Mouse (Mus musculus) kidney, adult 18-20 months (tissue): ENCODE data around the gene Kazn.

Source experiments
- DNase-seq: peaks from one replicate; pipeline ENCODE4 v3.0.0; 2021

Kazn gene

DNA sequence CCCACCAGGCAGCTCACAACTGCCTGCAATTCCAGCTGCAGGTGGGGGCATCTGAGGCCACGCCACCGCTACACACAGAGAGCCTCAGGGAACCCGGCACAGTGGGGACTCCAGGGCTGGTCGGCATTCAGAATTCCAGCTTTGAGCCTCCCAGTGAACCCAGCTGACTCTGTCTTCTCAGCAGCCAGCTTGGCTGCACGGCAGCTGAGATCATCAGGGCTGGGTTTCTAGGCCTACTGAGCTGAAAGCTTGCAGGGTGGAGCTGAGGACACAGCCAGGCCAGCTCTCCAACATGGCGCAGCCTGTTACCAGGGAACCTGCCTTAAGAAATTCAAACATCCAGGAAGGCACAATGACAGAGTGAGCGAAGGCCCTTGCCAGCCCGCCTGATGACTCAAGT is 79.2 kb downstream of the Kazn start:
- no peak for DNase-seq

DNA sequence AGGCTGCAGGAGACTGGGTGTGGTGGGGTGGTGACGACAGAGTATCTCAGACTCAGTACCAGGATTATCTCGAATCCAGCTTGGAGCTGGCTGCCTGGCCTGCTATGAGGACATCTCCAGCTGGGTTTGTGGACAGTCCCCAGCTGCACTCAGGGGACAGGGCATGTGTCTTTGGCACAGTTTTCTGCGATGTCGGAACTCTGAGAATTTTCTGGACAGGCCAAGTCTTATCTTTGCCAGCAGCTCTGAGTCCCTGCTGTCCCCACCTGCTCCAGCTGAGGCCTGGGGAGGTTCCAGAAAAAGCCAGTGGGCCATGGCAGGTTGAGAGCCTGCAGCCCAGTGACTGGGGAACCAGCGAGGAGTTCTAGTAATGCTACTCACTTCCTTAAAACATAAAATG is 82.7 kb downstream of the Kazn start:
- DNase-seq: no peak

DNA sequence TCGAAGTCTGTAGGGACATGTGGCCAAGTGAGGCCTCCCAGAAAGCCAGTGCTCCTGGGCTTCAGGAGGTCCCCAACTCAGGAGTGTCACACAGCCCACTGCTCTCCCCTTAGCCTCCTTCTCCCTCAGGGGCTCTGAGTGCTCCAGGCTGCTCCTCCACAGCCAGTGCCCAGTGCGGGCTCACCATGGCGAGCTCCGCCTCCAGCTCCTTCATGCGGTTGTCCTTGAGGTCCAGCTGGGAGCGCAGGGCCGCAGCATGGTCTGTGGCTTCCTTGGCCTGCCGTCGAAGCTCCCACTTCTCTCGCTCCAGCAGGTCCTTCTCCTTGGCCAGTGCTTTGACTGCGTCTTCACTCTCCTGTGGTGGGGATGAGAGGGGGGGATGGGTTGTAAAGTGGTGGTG is 85.0 kb downstream of the Kazn start:
- no peak for DNase-seq

DNA sequence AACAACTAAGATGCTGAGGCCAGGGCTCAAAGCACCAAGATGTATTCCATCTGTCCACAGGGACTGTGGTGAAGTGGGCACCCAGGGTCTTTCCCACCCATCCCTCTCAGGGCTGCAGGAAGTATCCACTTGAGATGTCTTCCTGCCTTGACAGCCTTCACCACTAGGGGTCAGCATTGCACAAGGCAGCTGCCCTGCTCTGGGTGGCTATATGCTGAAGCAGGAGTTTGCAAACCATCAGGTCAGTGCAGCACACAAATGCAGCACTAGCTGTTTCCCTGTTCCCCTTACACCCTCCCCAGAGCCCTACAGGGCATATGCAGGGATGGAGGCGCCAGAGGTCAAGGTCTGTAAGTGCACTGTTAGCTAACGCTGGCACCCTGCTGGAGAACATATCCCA is 85.7 kb downstream of the Kazn start:
- DNase-seq: peak; percentile 87

DNA sequence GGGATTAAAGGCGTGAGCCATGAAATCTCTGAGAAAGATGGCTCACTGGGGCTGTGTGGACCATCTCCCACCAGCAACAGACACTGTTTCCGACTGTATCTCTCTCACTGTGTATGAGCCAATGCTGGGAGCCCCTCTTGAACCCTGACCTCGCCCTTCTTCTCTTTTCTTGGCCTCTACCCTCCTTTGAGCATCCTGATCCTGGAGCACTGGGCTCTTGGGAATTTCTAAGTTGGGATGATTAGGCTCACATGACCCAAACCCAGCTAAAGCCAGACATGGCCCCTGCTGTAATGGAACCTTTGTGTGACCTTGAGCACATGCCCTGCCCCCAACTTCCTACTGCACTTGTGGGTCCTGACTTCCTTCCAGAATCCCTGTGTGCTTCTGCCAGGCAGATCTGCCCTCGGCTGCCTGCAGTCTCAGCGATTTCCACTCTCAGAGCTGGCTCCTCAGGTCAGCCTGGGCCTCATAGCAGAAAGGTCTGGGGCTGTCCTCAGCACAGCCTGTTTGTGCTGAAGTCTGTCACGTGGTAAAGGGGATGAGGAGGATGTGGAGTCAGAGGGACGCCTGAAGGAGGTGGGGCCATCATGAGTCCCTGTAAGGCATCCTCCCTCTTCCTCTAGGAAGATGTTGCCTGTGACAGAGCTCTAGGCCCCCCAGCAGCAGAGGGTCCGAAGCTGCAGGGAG is 86.3 kb downstream of the Kazn start:
- peak; percentile 23 for DNase-seq

DNA sequence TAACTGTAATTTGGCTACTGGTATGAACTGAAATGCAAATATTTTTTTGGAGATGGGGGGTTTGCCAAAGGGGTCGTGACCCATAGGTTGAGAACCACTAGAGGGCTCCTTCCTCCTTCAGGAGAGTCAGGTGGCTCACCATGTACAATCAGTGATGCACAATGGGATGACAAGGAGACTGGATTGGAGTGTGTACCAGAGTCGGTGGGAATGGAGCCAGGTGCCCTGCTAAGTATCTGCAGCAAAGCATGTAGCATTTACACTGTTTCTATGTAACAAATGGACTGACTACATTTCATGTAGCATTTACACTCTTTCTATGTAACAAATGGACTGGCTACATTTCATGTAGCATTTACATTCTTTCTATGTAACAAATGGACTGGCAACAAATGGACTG is 89.1 kb downstream of the Kazn start:
- DNase-seq: no peak

DNA sequence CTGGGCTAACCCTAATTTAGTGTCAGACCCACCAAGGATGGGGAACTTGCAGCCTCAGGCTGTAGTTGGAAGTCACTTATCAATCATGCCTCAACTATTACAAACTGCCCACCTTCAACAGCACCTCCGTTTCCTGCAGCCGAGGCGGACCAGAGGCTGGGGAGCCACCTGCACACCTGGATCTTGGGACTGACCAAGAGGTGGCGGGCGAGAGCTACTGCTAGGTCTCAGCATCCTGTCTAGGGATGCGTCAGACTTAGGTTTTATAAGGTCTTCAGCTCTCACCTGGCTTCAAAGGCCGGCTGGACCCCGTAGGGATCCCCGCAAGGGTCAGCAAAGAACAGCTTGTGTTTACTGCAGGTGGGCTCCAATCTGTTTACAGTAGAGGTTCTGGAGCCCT is 90.0 kb downstream of the Kazn start:
- no peak for DNase-seq

DNA sequence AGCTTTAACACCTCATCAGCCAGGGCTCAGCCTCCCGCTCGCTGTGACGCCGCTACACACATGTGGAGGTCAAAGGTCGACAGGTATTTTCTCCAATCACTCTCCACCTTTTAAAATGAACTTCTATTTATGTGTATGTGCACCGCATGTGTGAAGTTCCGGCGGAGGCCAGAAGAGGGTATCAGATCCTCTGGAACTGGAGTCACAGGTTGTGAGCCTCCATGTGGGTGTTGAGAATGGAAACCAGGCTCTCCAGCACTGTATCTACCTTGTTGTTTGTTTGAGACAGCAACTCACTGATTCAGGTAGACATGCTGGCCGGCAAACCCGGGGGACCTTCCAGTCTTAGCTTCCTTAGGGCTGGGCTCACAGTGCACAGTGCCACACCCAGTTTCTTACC is 91.5 kb downstream of the Kazn start:
- DNase-seq: no peak

DNA sequence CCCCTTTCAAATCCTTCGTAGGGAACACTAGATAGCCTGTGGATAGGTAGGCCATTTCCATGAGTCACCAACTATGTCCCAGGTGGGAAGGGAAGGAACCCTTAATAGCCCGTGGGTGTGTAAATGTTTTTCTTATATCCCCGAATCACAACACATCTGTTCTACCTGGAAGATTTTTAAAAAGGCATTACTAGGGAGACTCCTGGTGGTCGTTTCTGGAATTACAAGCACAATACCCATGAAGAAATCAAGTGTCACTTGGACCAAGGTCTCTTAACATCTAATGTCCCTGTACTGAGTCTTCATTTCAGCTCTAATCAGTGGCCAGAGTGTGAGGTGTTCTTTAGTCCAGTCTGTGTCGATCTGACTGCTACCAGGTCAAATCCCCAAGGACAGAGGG is 95.1 kb downstream of the Kazn start:
- DNase-seq: no peak

DNA sequence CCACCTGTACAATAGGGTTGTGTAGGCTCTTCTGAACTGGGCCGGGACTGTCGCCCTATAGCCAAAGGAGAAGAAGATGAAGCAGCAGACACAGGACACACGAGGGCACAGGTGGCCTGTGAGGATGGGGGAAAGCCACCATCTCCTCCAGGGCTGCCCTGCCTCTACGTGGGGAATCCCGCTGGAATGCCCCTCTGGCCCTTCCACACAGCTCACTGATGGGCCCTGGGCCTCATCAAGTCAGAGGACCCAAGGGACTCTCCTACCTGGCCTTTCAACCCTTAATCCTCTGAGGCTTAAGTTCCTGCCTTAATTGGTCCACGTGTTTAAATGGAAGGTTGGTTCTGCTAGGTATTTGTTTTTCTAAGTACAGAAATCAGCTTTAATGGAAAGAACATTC is 95.9 kb downstream of the Kazn start:
- DNase-seq: no peak

DNA sequence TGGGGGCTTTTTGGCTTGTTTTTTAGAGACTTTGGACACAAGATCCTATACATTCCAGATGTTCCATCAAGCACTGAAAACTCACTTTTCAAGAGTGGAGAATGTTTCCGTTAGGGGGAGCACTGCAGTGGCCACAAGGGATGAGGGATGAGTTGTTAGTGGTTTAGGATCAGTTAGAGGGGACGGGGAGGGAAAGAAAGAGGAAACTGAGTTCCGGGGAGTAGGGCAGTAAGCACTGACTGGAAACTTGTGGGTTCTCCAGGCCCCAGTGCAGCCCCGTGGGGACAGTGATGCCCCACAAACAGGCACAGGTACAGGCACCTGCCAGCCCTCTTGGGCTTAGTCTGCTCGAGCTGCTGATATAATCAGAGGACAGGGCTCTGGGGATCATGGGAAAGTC is 99.5 kb downstream of the Kazn start:
- DNase-seq: no peak

DNA sequence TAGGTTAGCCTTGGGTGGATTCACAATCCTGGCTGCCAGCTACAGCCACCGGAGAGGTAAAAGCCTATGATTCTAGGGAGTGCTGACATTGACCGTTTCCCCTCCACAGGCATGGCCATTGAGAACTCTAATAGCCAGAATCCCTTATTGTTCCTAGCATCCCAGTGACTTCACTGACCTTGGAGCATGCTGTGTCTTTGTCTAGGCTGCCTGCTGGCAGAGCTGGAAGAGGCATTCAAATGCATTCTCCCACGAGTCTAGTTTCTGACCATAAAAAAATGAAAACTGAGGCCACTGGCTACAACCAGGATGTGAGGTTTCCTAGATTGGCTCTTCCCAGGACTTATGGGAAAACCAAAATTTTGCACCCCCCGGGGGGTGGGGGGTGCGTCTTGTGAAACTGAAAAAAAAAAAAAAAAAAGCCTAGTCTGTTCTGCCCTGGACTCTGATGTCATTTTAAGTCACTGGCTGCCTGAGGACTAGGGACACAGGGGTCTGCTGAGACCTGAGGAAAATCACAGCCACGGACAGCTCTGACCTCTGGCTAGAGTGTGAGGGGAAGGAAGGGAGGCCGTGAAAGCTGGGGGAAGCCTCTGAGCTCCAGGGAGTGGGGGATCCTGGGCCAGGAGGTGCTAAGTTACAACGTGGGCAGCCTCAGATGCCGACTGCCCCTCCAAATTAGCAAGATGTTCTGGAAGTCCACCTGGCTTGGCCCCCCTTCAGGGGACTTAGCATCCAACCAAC is 100.7 kb downstream of the Kazn start:
- DNase-seq: no peak

DNA sequence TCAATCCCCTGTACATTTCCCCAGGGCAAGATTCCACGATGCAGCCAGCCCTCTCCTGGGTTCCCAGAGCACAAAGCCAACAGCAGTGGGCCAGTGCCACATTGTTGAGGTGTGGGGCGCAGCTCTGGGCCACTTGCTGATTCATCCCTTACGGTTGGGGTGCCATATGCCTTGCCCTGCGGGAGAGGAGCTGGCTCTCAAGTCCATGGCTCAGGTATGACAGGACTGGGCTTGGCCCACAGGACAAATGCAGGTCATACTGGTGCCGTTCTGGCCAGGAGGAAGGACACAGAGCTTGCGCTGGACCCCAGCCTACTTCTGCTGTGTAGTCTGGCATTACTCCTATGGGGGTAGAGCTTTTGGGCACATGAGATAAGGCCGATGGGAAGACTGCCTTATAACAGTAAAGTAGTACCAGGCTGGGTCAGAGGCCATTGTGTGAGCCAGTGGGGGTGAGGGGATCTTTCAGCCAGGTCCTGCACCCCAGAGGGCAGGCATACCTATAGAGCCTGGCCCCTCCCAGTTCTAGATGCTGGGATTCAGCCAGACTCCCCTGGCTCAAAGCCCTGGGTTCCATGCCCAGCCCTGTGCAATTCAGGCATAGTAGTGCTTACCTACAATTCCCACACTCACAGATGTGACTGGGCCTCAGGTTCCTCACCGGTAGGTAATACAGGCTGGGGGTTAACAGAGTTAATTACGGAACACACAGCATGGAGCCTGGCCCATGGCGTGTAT is 102.3 kb downstream of the Kazn start:
- DNase-seq: no peak

DNA sequence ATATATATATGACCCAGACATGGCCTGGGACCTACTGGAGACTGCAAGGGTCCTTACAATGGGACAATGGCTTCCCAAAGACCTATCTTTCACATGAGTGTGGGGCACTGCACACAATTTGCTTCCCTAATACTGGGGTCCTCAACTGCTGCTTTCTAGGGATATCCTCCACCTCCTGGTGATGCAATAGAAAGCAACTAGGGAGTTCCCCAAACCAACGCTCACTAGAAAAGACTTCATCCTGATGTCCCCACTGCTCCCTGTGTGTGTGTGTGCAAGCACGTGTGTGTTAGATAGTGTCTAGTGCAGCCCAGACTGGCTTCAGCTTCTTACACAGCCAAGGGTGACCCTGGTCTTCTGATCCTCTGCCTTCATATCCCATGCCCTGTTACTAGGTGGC is 103.7 kb downstream of the Kazn start:
- no peak for DNase-seq

DNA sequence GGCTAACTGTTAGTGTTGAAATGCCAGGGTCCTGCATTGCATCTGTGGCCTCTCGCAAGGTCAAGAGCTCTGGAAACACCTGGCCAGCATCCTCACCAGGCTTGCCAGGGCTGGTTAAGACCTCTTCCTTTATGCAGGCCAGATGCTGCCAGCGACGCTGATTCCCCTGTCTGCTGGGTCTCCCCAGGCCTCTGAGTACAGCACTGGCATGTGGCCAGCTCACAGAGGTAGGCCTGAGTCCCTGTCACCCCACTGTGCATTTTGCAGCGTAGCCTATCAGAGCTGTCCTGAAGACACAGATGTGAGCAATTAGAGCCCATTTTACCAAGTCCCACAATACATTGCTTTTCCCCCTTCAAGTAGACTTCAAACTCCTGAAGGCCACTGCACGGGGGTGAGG is 109.0 kb downstream of the Kazn start:
- no peak for DNase-seq

DNA sequence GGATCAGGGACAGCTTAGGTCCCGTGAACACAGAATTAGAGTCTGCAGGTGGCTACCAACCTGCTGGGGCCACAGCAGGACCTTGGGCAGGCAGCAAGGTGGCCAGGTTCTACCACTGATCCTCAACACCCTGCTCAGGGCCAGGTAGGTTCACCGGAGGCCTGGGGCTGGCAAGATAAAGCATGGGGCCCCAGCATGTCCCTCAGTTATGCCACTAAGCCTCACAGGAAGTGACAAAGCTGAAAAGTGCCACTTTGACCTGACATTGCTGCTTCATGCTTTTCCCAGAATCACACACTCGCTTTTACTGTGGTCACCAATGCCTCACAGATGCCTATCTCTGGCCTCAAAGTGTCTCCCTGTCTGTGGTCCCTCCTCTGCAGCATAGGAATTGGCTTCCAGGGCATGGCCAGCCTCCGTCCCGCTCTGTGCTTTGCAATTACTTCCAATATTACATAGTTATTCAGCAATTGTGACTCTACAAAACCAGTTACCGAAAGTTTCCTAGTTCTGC is 111.9 kb downstream of the Kazn start:
- no peak for DNase-seq

DNA sequence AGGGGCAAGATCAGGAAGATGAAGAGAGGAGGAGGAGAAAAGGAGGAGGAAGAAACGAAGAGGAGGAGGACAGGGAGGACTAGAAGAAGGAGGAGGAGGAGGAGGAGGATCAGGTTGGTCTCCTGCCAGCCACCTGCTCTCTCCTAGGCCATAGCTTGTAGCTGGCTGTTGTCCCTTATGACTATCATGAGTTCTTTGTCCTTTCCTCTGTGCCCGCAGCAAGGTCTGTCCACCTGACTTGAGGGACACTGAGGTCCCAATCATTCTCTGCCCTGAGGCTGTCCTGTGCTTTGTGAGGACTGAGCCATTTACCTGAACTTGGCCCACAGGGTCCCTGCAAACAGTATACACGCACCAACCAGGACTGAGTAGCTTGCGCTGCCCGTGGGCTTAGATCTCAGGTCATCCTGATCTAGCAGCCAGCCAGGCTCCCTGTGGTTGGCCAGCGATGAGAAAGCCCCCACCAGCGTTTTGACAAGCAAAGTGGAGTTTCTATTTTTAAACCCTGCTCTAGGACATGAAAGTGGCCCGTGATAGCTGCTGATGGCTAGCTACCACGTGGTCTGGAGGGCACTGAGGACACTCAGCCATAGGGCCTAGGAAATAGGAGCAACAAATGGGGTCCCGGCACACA is 112.4 kb downstream of the Kazn start:
- peak; percentile 24 for DNase-seq

DNA sequence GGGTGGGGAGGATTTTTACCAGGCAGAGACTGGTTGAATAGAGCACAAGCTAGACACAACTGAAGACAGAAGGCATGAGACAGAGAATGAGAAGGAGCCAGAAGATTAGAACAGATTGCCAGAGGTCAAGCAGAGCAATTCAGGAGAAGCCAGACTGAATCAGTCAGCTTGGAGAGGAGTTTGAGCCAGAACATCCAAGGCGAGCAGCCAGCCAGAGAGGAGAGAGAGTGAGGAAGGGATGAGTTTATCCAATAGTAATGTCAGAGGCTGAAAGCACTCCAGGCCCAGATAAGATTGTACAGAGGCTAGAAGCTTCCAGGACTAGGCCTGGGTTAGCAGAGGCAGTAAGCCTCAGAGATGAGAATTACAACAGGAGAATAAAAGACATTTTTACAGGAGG is 118.0 kb downstream of the Kazn start:
- DNase-seq: no peak

DNA sequence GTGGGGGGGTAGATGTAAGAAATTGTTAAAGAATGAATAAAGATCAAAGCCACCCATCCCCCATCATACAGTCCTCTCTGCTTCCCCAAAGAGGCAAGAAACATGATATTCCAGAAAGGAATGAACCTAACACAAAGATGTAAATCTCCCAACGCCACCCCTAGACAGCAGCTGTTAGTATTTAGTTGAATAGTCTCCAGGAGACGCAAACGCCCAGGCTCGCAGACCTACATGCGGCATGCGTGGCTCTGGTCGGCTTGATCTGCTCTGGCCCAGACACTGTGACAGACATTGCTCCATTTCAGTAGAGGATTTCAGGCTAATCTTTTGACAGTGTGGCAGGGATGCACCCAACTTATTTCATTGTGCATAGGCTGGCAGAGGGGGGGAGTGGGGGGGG is 120.7 kb downstream of the Kazn start:
- DNase-seq: no peak

DNA sequence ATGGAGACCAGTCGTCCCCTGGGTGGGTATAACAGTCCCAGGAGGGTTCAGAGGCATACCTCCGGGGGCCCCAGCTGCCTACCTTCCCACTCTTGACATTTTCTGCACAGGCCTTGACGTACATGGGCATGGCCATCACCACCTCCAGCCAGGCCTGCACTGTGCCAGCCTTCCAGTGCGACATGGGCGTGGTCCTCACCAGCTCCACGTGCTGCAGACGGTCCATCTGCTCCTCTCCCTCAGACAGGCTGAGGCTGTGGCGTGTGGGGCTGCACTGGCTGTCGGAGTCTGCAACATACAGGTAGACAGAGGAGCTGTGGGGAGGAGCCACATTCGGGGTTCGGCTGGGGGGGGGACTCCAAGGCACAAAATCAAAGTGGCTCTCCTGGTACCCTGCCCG is 121.2 kb downstream of the Kazn start:
- DNase-seq: no peak

DNA sequence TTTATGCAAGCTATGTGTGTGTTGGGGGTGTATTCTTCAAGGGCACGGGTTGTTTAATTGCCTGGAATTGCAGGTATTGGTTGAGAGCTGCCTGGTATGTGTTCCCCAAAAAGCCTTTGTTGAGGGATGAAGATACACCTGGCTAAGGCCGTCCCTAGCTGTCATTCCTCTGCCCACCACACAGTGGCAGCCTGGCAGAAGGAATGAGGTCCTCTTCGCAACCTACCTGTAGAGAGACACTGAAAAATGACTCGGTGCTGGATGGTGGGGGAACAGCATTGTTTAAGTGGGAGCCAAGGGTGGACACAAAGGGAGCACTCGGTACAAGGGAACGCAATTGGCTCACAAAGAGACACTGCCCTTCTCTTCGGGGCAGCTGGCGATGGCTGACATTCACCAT is 125.9 kb downstream of the Kazn start:
- peak; percentile 56 for DNase-seq

DNA sequence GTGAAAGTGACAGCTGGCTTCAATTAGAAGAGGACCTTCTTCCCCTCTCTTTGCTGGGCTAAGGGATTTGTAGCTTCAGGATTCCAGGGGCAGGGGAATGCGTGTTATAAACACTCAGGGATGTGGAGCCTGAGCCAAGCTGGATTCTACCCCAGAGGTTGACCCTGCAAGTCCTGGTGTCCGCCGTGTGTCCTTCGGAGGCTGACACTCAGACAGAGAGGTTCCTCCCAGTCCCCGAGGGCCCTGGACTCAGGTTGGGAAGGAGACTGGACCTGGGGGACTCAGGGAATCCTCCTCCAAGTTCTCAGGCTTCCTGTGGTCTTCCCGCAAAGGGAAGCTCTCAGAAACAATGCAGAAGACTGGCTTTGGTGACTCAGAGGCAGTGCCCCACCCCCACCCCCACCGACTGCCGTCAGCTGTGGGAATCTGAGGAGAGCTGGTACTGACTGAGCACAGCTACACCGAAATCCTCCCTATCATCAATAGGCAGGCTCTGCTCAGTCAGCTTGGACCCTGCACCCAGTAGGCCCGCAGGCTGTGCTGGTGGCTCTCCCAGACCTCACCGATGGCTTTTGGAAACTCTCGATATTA is 136.0 kb downstream of the Kazn start:
- DNase-seq: no peak

DNA sequence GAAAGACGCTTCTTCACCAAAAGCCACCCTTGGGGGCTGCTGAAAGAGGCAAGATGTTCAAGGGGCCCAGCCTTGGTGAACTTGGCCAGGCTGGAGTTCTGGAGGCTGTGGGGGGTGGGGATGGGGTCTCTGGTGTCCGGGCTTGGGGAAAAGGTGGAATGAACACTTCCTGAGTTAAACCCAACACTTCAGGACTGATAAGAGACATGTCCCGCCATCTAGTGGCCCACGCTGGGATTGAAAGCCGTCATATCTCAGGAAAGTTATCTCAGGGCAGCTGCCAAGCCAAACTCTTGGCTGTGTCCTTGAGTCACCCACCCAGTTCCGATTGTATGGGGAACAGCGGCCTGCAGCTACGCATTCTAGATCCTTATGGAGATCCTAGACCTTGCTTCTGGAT is 140.9 kb downstream of the Kazn start:
- DNase-seq: peak; percentile 92
